ENCODE assay signal across 7 mouse cellular contexts in the genomic region with DNA sequence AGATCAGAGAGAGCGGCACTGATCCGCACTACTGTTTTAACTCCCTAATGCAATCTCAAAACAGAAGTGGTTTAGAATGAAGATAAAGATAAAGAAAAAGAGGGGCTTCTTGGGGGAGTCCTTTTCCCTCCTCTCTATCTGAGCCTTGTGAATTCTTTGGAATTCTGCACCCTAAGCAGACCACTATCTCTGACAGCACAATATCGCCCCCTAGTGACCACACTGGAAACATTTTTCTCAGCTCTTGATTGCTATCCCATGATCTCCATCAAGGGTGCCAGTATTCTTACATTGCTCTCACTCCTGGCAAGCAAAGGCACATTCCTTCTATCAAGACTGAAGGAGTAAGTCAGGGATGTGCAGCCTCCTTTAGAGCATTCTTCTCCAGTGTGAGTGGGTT.
A peak's percentile ranks its signal among the peaks of the same experiment; 100 is the strongest.
DNase-seq lines count a peak whose midpoint lies in the region; ATAC-seq lines count a peak whose summit lies in the region.

No protein-coding gene starts in this region.

- peak; percentile 40; the same call in 1 of the 2 replicates for ATAC-seq in cerebellum, adult (ENCODE audit: insufficient number of reproducible peaks, low FRiP score, low TSS enrichment)
- ATAC-seq in forebrain, embryonic 14.5 days: 0 out of 2 replicates have a peak, but pooled peaks have one; percentile 18
- no peak for ATAC-seq in midbrain, embryonic 14.5 days (ENCODE audit: low FRiP score, low TSS enrichment)

- no peak overlapping the region for H3K27ac ChIP-seq in forebrain, embryonic 14.5 days (ENCODE audit: low read depth, low read length)
- H3K27ac ChIP-seq in midbrain, embryonic 14.5 days (replicated peaks; ENCODE audit: low read depth, low read length): no peak overlapping the region

- no peak overlapping the region for H3K4me3 ChIP-seq in forebrain, embryonic 14.5 days (ENCODE audit: low read depth, low read length)
- no peak overlapping the region for H3K4me3 ChIP-seq in midbrain, embryonic 14.5 days (replicated peaks; ENCODE audit: low read depth, low read length)

- 42% methylated on average over 3 of the region's 3 CpGs for WGBS in forebrain, embryonic 14.5 days
- 40% methylated on average over 3 of the region's 3 CpGs for WGBS in midbrain, embryonic 14.5 days

- no peak overlapping the region for H3K9ac ChIP-seq in forebrain, embryonic 14.5 days (ENCODE audit: low read length)
- no peak overlapping the region for H3K9ac ChIP-seq in midbrain, embryonic 14.5 days (replicated peaks; ENCODE audit: low read length)

- H3K9me3 ChIP-seq in forebrain, embryonic 14.5 days (replicated peaks; ENCODE audit: control insufficient read depth, low read length): no peaks in the 10 kb centered on the region
- no peaks in the 10 kb centered on the region for H3K9me3 ChIP-seq in midbrain, embryonic 14.5 days (ENCODE audit: control insufficient read depth, low read length)

- peak overlapping the region; percentile 53; the same call in 1 of the 2 replicates for H3K4me2 ChIP-seq in forebrain, embryonic 14.5 days (ENCODE audit: low read length)
- H3K4me2 ChIP-seq in midbrain, embryonic 14.5 days (ENCODE audit: low read length): 0 out of 2 replicates have a peak overlapping the region, but pooled peaks have one; percentile 54

- H3K4me1 ChIP-seq in forebrain, embryonic 14.5 days (ENCODE audit: control insufficient read depth, insufficient read depth, low read length): no peaks in the 10 kb centered on the region
- no peaks in the 10 kb centered on the region for H3K4me1 ChIP-seq in midbrain, embryonic 14.5 days (ENCODE audit: control insufficient read depth, insufficient read depth, low read length)

- H3K36me3 ChIP-seq in forebrain, embryonic 14.5 days (ENCODE audit: control insufficient read depth, insufficient read depth, low read length): no peaks in the 10 kb centered on the region
- no peaks in the 10 kb centered on the region for H3K36me3 ChIP-seq in midbrain, embryonic 14.5 days (ENCODE audit: control insufficient read depth, insufficient read depth, low read length)

- no peaks in the 10 kb centered on the region for H3K27me3 ChIP-seq in forebrain, embryonic 14.5 days (replicated peaks; ENCODE audit: control insufficient read depth, insufficient read depth, low read length)
- no peaks in the 10 kb centered on the region for H3K27me3 ChIP-seq in midbrain, embryonic 14.5 days (ENCODE audit: control insufficient read depth, insufficient read depth, low read length)

- DNase-seq in 3134 (ENCODE audit: extremely low read depth, insufficient read length, low spot score): peak; percentile 18
- peak; percentile 84 for DNase-seq in 3T3-L1 (ENCODE audit: low read depth, low spot score)
- DNase-seq in forebrain, embryonic 14.5 days (ENCODE audit: low spot score): peak; percentile 85
- peak; percentile 42 to 51 for DNase-seq in layer of hippocampus, adult 8-10 months (ENCODE audit: low spot score in 2 of 2)
- peak; percentile 84 for DNase-seq in midbrain, embryonic 14.5 days
- no peak for DNase-seq in natural killer cell, adult 2 months (ENCODE audit: low spot score in 2 of 2)

Comparison
In these comparisons a context has a peak if more than half of its experiments do, and no peak if none do; other contexts are left out.
1. DNase-seq: peak in 3134 (single experiment), 3T3-L1 (single experiment), forebrain, embryonic 14.5 days (single experiment), layer of hippocampus, adult 8-10 months (2 of 2) and midbrain, embryonic 14.5 days (single experiment); none in natural killer cell, adult 2 months (0 of 2).